Mouse (Mus musculus): Measurements from ENCODE around the gene Chaf1a.
"Not testable (repeated sequence)": the region's sequence is repeated elsewhere in the genome, so short reads cannot be mapped to it uniquely, and the experiment has no call there.

Gene Chaf1a

GRCm38 (mm10) chr17:56038583-56039261, 1.5 kb upstream of the Chaf1a start:
- DNase-seq (ENCODE audit: low read depth, low spot score) = no peak

DNA sequence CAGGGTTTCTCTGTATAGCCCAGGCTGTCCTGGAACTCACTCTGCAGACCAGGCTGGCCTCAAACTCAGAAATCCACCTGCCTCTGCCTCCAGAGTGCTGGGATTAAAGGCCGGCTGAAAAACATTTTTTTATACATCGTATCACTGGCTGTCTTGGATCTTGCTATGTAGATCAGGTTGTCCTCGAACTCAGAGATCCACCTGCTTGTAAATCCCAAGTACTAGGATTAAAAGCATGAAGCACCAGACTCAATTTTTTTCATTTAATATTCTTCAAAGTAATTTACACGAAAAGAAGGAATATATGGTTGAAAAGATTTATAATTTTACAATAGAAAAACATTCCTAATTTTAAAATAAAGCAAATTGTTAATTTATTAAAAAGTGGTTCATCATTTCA, 894 bp upstream of the Chaf1a start:
- no peak for DNase-seq (ENCODE audit: low read depth, low spot score)

DNA sequence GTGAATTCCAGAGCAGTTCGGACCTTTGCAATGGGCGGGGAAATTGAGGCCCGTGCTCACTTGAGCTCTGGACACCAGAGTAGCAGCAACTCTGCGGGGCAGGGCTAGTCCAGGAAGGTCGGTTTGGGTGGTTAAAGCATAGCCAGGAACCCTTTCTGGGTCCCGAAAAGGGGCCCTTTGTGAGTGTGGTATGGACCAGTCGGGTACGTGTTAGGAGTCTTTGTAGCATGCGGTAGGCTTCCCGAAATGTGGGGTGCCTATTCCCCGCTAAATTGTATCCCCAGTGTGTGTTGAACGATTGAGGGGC, 571 bp downstream of the Chaf1a start:
- DNase-seq (ENCODE audit: low read depth, low spot score) = no peak

GRCm38 (mm10) chr17:56051369-56051768, 11.1 kb downstream of the Chaf1a start:
- no peak for DNase-seq (ENCODE audit: low read depth, low spot score)

DNA sequence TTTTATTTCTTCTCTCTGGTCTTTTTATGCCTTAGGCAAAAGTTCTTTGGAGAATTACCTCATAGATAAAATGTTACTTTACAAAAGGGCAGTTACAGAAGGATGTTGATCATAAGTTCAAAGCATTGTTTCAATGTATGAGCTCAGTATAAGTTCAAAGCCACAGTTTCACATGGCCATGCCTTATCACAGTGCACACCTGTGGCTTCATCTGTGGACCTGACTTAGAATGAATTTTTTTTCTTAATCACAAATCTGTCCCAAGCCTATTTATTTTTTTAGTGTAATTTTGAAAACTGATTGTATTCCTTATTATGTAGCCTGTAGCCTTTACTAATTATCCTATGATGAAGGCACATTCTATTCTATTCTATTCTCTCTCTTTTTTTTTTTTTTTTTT, 14.7 kb downstream of the Chaf1a start:
- no peak for DNase-seq (ENCODE audit: low read depth, low spot score)

- no peak for DNase-seq (ENCODE audit: low read depth, low spot score)
These were observed 15.9 kb downstream of the Chaf1a start for GRCm38 (mm10) chr17:56055945-56056678.

DNA sequence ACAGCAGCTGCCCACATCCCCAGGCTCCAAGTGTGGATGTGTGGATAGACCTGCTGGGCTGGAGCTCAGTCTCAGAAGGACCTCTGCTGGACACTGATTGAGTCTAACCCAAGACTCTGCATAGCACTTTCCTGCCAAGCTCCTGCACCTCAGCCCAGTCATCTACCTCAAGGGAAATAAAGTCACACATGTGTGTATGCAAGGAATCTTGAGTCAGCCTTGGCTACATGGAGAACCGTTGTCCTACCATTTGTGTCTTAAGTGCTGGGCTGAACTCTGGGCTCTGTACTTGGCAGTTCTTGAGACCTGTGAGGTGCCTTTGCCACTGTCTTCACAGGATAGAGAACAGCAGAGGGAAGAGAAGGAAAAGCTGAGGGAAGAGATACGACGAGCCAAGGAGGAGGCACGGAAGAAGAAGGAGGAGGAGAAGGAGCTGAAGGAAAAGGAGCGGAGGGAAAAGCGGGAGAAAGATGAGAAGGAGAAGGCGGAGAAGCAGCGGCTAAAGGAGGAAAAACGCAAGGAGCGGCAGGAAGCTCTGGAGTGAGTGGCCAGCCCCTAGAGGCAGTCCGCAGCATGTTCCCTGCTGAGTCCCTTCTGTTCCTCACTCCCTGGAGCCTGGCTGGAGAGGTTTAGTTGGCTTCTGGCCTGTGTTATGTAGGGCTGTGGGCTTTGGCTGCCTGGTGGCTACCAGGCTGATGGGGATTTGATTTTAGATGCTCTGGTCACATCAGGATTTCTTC, 17.3 kb downstream of the Chaf1a start:
- no peak for DNase-seq (ENCODE audit: low read depth, low spot score)

DNA sequence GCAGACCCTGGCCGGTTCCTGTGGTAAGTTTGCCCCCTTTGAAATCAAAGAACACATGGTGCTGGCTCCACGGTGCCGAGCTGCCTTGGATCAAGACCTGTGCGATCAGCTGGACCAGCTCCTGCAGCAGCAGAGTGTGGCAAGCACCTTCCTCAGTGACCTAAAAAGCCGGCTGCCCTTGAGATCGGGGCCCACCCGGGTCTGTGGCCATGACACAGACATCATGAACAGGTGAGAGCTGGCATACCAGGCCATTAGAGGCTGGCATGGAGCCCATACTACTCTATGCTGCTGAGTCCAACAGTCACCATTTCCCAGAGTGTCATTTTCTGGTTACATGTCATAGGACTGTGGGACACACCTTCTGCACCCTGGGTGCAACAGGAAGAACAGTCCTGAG, 21.8 kb downstream of the Chaf1a start:
- DNase-seq (ENCODE audit: low read depth, low spot score) = no peak

GRCm38 (mm10) chr17:56065715-56066114, 25.5 kb downstream of the Chaf1a start:
- DNase-seq (ENCODE audit: low read depth, low spot score) = not testable (repeated sequence)

DNA sequence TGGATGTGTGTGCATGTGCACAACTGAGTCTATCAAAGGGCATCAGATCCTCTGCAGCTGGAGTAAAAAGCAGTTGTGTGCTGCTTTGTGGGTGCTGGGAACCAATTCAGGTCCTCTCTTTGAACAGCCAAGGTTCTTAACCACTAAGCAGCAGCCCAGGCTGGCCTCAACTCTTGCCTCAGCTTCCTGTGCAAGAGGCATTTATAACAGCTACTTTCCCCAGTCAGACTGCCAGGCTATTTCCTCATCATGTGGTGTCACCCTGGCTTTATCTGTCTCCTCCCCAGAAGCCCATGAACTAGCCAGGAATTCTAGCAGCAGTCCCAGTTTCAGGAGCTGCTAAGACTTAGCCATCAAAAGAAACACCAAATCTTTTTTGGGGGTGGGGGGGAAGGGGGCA, 26.2 kb downstream of the Chaf1a start:
- no peak for DNase-seq (ENCODE audit: low read depth, low spot score)

- DNase-seq (ENCODE audit: low read depth, low spot score) = no peak
These were observed 28.8 kb downstream of the Chaf1a start for GRCm38 (mm10) chr17:56069066-56069465.

DNA sequence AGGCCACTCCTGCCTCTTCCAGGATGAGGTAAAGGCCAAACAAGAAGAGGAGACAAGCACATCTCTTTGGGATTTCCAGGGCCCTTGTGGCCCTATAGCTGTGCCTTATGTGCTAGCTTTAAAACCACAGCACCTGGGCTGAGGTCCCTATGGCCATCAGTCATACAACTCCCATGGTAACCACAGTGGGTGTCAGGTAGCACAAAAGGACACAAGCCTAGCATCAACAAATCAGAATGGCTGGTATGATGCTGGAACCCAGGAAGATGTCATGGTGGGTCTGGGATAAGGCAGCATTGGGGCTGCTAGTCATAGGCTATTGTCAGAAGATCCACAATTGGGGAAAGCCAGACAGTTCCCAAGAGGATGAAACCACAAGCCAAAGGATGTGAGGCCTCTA, 30.9 kb downstream of the Chaf1a start:
- no peak for DNase-seq (ENCODE audit: low read depth, low spot score)

- DNase-seq (ENCODE audit: low read depth, low spot score) = no peak
These were observed 32.0 kb downstream of the Chaf1a start for GRCm38 (mm10) chr17:56072243-56072642.

GRCm38 (mm10) chr17:56074097-56074826, 34.0 kb downstream of the Chaf1a start:
- no peak for DNase-seq (ENCODE audit: low read depth, low spot score)

DNA sequence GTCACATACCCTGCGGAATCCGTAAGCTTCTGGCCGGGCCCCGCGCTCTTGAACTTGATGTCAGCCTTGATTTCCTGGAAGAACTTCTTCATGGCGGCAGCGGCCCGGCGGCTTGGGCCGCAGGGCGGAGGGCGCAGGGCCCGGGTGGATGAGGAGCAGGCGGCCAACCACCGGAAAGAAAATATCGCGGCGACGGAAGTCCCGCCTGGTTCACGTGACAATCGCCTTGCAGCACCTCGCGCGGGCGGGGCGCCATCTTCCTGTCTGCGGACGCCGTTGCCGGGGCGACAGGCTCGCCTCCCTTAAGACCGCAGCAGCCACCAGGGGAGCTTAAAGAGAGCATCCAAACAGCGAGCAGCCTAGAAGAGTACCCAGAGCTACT, 34.6 kb downstream of the Chaf1a start, which contains the start of gene Ubxn6:
Gene Ubxn6, minus strand, starts transcription at position 202 of the 382 bp plus-strand sequence.
- DNase-seq (ENCODE audit: low read depth, low spot score) = peak; percentile 87

GRCm38 (mm10) chr17:56077523-56077922, 37.3 kb downstream of the Chaf1a start:
- DNase-seq (ENCODE audit: low read depth, low spot score) = no peak

- not testable (repeated sequence) for DNase-seq (ENCODE audit: low read depth, low spot score)
These were observed 38.1 kb downstream of the Chaf1a start for GRCm38 (mm10) chr17:56078361-56078760.

- DNase-seq (ENCODE audit: low read depth, low spot score) = peak; percentile 99
These were observed 38.9 kb downstream of the Chaf1a start, which contains the start of gene Hdgfl2 for GRCm38 (mm10) chr17:56078880-56079795. Gene Hdgfl2 (plus strand): TSS chr17:56079634.

DNA sequence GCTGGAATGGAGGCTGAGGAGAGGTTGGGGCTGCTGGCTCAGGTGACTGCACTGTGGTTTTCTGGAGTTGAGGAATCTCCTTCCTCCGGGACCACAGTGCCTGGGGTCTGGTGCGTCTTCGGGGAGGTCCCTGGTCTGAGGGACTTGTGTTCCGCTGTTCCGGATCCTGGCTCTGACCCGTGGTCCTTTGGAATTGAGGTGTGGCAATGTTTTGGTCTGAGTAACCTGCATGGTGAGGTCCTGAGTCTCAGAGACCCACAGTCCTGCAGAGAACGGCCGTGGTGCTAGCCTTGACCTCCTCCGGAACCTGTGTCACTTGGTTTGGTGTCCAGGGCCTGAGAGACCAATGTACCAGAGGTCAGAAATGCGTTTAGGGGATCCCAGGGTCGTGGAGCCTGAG, 39.7 kb downstream of the Chaf1a start:
- no peak for DNase-seq (ENCODE audit: low read depth, low spot score)

GRCm38 (mm10) chr17:56080781-56081585, 40.7 kb downstream of the Chaf1a start:
- DNase-seq (ENCODE audit: low read depth, low spot score) = peak; percentile 74
